Mouse (Mus musculus): ENCODE data around the gene Taf5. TPM values are rescaled to one million over a fixed set of nuclear protein-coding genes. Genes with fewer than 3 reads are reported as not detected.

The Taf5 gene
- polyA plus RNA-seq (2015; fragmentation: Nextera tagmentation; extraction: Ambion mirVana): 3.6 and 3.8 TPM in 2 replicates

- Histone ChIP-seq H3K4me1 (ENCODE audit: control insufficient read depth, insufficient read depth, low read length) (no peaks in the 10 kb centered on the region), H3K4me2 (ENCODE audit: low read depth, low read length) (peak within 1 kb of the TSS; percentile 64), H3K36me3 (ENCODE audit: control insufficient read depth, insufficient read depth, low read length) (peaks cover 10% of the 10 kb centered on the region; the same call in 1 of the 2 replicates), H3K9ac (ENCODE audit: low read depth, low read length) (peak within 1 kb of the TSS; percentile 97), H3K9me3 (ENCODE audit: control insufficient read depth, low read length) (no peaks in the 10 kb centered on the region), H3K27ac (ENCODE audit: low read length) (peak within 1 kb of the TSS; percentile 90), H3K4me3 (ENCODE audit: low read length) (peak within 1 kb of the TSS; percentile 99), H3K27me3 (replicated peaks; ENCODE audit: control insufficient read depth, insufficient read depth, low read length) (no peaks in the 10 kb centered on the region)
- peak; percentile 77 for ATAC-seq
- WGBS: 9% methylated on average over 49 of the region's 49 CpGs
Measured at GRCm38 (mm10) chr19:47067096-47067882, at the start of gene Taf5. Gene Taf5, plus strand, starts transcription at chr19:47067746.

GRCm38 (mm10) chr19:47017831-47018230, 49.7 kb upstream of the Taf5 start:
- Histone ChIP-seq H3K4me1 (ENCODE audit: control insufficient read depth, insufficient read depth, low read length) (peaks cover 13% of the 10 kb centered on the region), H3K4me2 (ENCODE audit: low read depth, low read length) (no peak overlapping the region), H3K4me3 (ENCODE audit: low read length) (no peak overlapping the region), H3K36me3 (ENCODE audit: control insufficient read depth, insufficient read depth, low read length) (no peaks in the 10 kb centered on the region), H3K27ac (ENCODE audit: low read length) (no peak overlapping the region), H3K27me3 (replicated peaks; ENCODE audit: control insufficient read depth, insufficient read depth, low read length) (peaks cover 43% of the 10 kb centered on the region), H3K9ac (ENCODE audit: low read depth, low read length) (no peak overlapping the region), H3K9me3 (ENCODE audit: control insufficient read depth, low read length) (no peaks in the 10 kb centered on the region)
- no peak for ATAC-seq
- WGBS: 6% methylated on average over 3 of the region's 3 CpGs

- Histone ChIP-seq H3K4me3 (ENCODE audit: low read length) (no peak overlapping the region), H3K27ac (ENCODE audit: low read length) (no peak overlapping the region), H3K9me3 (ENCODE audit: control insufficient read depth, low read length) (no peaks in the 10 kb centered on the region), H3K27me3 (replicated peaks; ENCODE audit: control insufficient read depth, insufficient read depth, low read length) (peaks cover 38% of the 10 kb centered on the region), H3K36me3 (ENCODE audit: control insufficient read depth, insufficient read depth, low read length) (no peaks in the 10 kb centered on the region), H3K4me2 (ENCODE audit: low read depth, low read length) (no peak overlapping the region), H3K9ac (ENCODE audit: low read depth, low read length) (no peak overlapping the region), H3K4me1 (ENCODE audit: control insufficient read depth, insufficient read depth, low read length) (peaks cover 13% of the 10 kb centered on the region)
- ATAC-seq: no peak
- 45% methylated on average over 2 of the region's 2 CpGs for WGBS
Measured at GRCm38 (mm10) chr19:47018330-47018729, 49.2 kb upstream of the Taf5 start.

GRCm38 (mm10) chr19:47019326-47019725, 48.2 kb upstream of the Taf5 start:
- no peak overlapping the region for H3K27ac ChIP-seq (ENCODE audit: low read length)
- 22% methylated on average over 6 of the region's 6 CpGs for WGBS
- no peak overlapping the region for H3K4me3 ChIP-seq (ENCODE audit: low read length)
- no peaks in the 10 kb centered on the region for H3K36me3 ChIP-seq (ENCODE audit: control insufficient read depth, insufficient read depth, low read length)
- no peak for ATAC-seq
- H3K9ac ChIP-seq (ENCODE audit: low read depth, low read length): no peak overlapping the region
- no peaks in the 10 kb centered on the region for H3K9me3 ChIP-seq (ENCODE audit: control insufficient read depth, low read length)
- H3K27me3 ChIP-seq (replicated peaks; ENCODE audit: control insufficient read depth, insufficient read depth, low read length): peaks cover 28% of the 10 kb centered on the region
- H3K4me1 ChIP-seq (ENCODE audit: control insufficient read depth, insufficient read depth, low read length): peaks cover 12% of the 10 kb centered on the region
- no peak overlapping the region for H3K4me2 ChIP-seq (ENCODE audit: low read depth, low read length)

GRCm38 (mm10) chr19:47022709-47023108, 44.8 kb upstream of the Taf5 start:
- Histone ChIP-seq H3K9me3 (ENCODE audit: control insufficient read depth, low read length) (no peaks in the 10 kb centered on the region), H3K4me2 (ENCODE audit: low read depth, low read length) (no peak overlapping the region), H3K4me3 (ENCODE audit: low read length) (no peak overlapping the region), H3K9ac (ENCODE audit: low read depth, low read length) (no peak overlapping the region), H3K27me3 (replicated peaks; ENCODE audit: control insufficient read depth, insufficient read depth, low read length) (peaks cover 7% of the 10 kb centered on the region), H3K27ac (ENCODE audit: low read length) (no peak overlapping the region), H3K4me1 (ENCODE audit: control insufficient read depth, insufficient read depth, low read length) (no peaks in the 10 kb centered on the region), H3K36me3 (ENCODE audit: control insufficient read depth, insufficient read depth, low read length) (no peaks in the 10 kb centered on the region)
- WGBS: 91% methylated on average over 4 of the region's 4 CpGs
- no peak for ATAC-seq

GRCm38 (mm10) chr19:47023546-47023945, 44.0 kb upstream of the Taf5 start:
- no peaks in the 10 kb centered on the region for H3K27me3 ChIP-seq (replicated peaks; ENCODE audit: control insufficient read depth, insufficient read depth, low read length)
- no peak overlapping the region for H3K27ac ChIP-seq (ENCODE audit: low read length)
- no peak overlapping the region for H3K4me3 ChIP-seq (ENCODE audit: low read length)
- no peak overlapping the region for H3K4me2 ChIP-seq (ENCODE audit: low read depth, low read length)
- no peak overlapping the region for H3K9ac ChIP-seq (ENCODE audit: low read depth, low read length)
- no peaks in the 10 kb centered on the region for H3K9me3 ChIP-seq (ENCODE audit: control insufficient read depth, low read length)
- no peaks in the 10 kb centered on the region for H3K36me3 ChIP-seq (ENCODE audit: control insufficient read depth, insufficient read depth, low read length)
- ATAC-seq: no peak
- no peaks in the 10 kb centered on the region for H3K4me1 ChIP-seq (ENCODE audit: control insufficient read depth, insufficient read depth, low read length)
- 85% methylated on average over 13 of the region's 13 CpGs for WGBS

GRCm38 (mm10) chr19:47024954-47025353, 42.6 kb upstream of the Taf5 start:
- H3K36me3 ChIP-seq (ENCODE audit: control insufficient read depth, insufficient read depth, low read length): no peaks in the 10 kb centered on the region
- H3K4me3 ChIP-seq (ENCODE audit: low read length): no peak overlapping the region
- H3K9ac ChIP-seq (ENCODE audit: low read depth, low read length): no peak overlapping the region
- no peak for ATAC-seq
- no peak overlapping the region for H3K4me2 ChIP-seq (ENCODE audit: low read depth, low read length)
- WGBS: 62% methylated on average over 10 of the region's 10 CpGs
- no peaks in the 10 kb centered on the region for H3K4me1 ChIP-seq (ENCODE audit: control insufficient read depth, insufficient read depth, low read length)
- H3K27me3 ChIP-seq (replicated peaks; ENCODE audit: control insufficient read depth, insufficient read depth, low read length): no peaks in the 10 kb centered on the region
- no peak overlapping the region for H3K27ac ChIP-seq (ENCODE audit: low read length)
- no peaks in the 10 kb centered on the region for H3K9me3 ChIP-seq (ENCODE audit: control insufficient read depth, low read length)

GRCm38 (mm10) chr19:47026513-47026912, 41.0 kb upstream of the Taf5 start:
- H3K9ac ChIP-seq (ENCODE audit: low read depth, low read length): no peak overlapping the region
- H3K4me1 ChIP-seq (ENCODE audit: control insufficient read depth, insufficient read depth, low read length): no peaks in the 10 kb centered on the region

GRCm38 (mm10) chr19:47029796-47030195, 37.8 kb upstream of the Taf5 start:
- Histone ChIP-seq H3K4me3 (ENCODE audit: low read length) (no peak overlapping the region), H3K4me1 (ENCODE audit: control insufficient read depth, insufficient read depth, low read length) (no peaks in the 10 kb centered on the region), H3K9me3 (ENCODE audit: control insufficient read depth, low read length) (no peaks in the 10 kb centered on the region), H3K27me3 (replicated peaks; ENCODE audit: control insufficient read depth, insufficient read depth, low read length) (no peaks in the 10 kb centered on the region), H3K9ac (ENCODE audit: low read depth, low read length) (no peak overlapping the region), H3K27ac (ENCODE audit: low read length) (no peak overlapping the region), H3K36me3 (ENCODE audit: control insufficient read depth, insufficient read depth, low read length) (0 out of 2 replicates have a peak, but pooled peaks cover 5% of the 10 kb centered on the region), H3K4me2 (ENCODE audit: low read depth, low read length) (no peak overlapping the region)
- 76% methylated on average over 9 of the region's 9 CpGs for WGBS
- ATAC-seq: no peak

More at GRCm38 (mm10) chr19:47026513-47026912, 41.0 kb upstream of the Taf5 start:
- no peaks in the 10 kb centered on the region for H3K36me3 ChIP-seq (ENCODE audit: control insufficient read depth, insufficient read depth, low read length)
- H3K27ac ChIP-seq (ENCODE audit: low read length): no peak overlapping the region
- H3K4me2 ChIP-seq (ENCODE audit: low read depth, low read length): no peak overlapping the region
- 84% methylated on average over 4 of the region's 4 CpGs for WGBS
- no peaks in the 10 kb centered on the region for H3K27me3 ChIP-seq (replicated peaks; ENCODE audit: control insufficient read depth, insufficient read depth, low read length)
- ATAC-seq: no peak
- no peaks in the 10 kb centered on the region for H3K9me3 ChIP-seq (ENCODE audit: control insufficient read depth, low read length)
- H3K4me3 ChIP-seq (ENCODE audit: low read length): no peak overlapping the region
